Mouse (Mus musculus) embryonic stem cell, embryonic (primary cell): ENCODE measurements around the gene Lrrfip1.

Source experiments
- CTCF ChIA-PET, 4 experiments: fragments of 300-600 bp in 2 of 4; fragments of 350-600 bp in 2 of 4; sonication (Branson Sonifier 250); formaldehyde crosslinking; loops; one replicate each; lab custom pipeline; 2022; ENCODE audit warnings: inconsistent platforms in 2 of 4; lab: Charles Lee
- POLR2A ChIA-PET, 4 experiments: fragments of 300-600 bp in 2 of 4; fragments of 350-600 bp in 2 of 4; sonication (Branson Sonifier 250); formaldehyde crosslinking; loops; one replicate each; lab custom pipeline; 2022; ENCODE audit warnings: antibody characterized with exemption in 4 of 4, inconsistent platforms in 1 of 4; lab: Charles Lee

Gene Lrrfip1

DNA sequence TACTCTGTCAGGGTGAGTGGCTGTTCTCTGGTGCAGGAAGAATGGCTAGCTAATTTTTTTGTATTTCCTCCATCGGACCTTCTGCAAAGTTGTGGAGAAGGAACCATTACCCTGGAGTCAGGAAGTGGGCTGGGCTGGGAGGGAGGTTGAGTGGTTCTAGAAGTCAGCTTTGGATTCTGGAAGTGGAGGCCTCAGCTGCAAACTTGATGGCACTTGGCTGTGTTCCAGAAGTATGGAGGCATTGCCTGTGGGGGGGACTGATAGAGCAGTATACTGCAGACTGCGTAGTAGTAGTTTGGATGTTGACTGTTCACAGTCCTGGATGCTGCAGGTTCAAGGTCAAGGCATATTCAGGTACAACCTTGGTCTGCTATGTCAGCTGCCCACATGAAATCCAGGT, 12.2 kb downstream of the Lrrfip1 start:
- POLR2A ChIA-PET = interaction anchor here in 2 of 4 experiments (0.7 to 0.9 kb wide), 2 partner anchors 91 to 220 kb away, joined by 3 read pairs; no protein-coding TSS in a partner anchor
- CTCF ChIA-PET = interaction anchor here in 1 of 4 experiments (0.9 kb wide), 1 partner anchor 10 kb away, joined by 3 read pairs; no protein-coding TSS in a partner anchor

- ChIA-PET POLR2A (interaction anchor here in 2 of 4 experiments (0.7 to 0.9 kb wide), 2 partner anchors 10 to 90 kb away, joined by 3 read pairs; no protein-coding TSS in a partner anchor), CTCF (interaction anchor here in 1 of 4 experiments (0.6 kb wide), 1 partner anchor 1788 kb away, joined by 3 read pairs; no protein-coding TSS in a partner anchor)
Observed at GRCm38 (mm10) chr1:91011336-91011735, 12.8 kb downstream of the Lrrfip1 start.

DNA sequence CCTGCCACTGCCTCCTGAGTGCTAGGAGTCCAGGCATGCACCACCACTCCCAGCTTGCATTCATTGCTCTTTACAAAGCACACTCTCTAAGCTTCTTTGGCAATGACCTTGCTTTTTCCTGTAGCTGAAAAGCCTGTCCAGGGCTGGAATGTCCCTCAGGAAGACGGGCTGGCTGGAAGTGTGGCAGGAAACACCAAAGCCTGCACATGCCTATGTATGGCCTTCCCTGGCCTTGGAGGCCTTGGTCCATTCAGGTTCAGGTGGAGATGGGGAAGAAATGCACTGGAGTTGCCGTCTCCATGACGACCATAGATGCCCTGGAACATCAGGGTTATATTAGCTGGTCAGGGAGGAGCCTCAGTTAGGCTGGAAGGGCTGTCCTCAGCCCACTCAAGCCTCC, 15.3 kb downstream of the Lrrfip1 start:
- ChIA-PET CTCF (no interaction called here), POLR2A (interaction anchor here in 1 of 4 experiments (0.6 to 1.2 kb wide), 2 partner anchors 18 to 56 kb away, joined by 3 read pairs; no protein-coding TSS in a partner anchor)

GRCm38 (mm10) chr1:91015571-91015970, 17.0 kb downstream of the Lrrfip1 start:
- ChIA-PET POLR2A (interaction anchor here in 1 of 4 experiments (0.7 kb wide), 1 partner anchor 45 kb away, joined by 3 read pairs; no protein-coding TSS in a partner anchor), CTCF (no interaction called here)

DNA sequence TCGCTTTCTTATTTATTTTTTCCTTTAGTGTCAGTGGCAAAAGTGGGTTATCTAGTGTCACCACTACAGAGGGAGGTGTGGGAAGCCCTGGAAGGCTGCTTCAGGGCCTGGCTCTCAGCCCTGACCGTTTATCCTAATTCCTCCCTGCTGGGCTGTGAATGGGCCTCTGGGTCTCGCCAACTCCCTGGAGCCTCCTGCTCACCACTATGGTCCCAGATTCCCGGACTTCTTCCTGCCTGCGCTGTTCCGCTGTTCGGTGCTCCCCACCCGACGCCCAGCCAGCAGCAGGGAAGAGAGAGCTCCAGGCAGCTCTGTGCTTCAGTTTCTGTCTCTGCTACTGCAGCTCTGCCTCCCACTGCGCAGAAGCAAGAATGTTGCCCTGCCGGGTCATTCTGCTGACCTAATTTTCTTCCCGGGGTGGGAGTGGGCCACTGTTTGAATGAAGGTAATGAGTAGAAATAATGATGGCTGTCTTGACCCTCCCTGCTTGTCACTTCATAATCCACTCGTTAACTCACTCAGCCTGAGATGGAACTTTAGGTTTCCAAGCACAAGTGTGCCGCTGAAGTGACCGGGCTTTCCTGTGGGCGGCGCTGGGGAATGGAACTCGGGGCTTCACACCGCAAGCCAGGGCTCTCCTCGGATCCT, 18.7 kb downstream of the Lrrfip1 start:
- ChIA-PET POLR2A (interaction anchor here in 1 of 4 experiments (0.8 kb wide), 1 partner anchor 25 kb away, joined by 3 read pairs; no protein-coding TSS in a partner anchor), CTCF (interaction anchor here in 2 of 4 experiments (0.6 to 1.7 kb wide), 3 partner anchors 43 to 222 kb away, joined by 3 to 5 read pairs (median 3); no protein-coding TSS in a partner anchor)

GRCm38 (mm10) chr1:91019346-91019745, 20.8 kb downstream of the Lrrfip1 start:
- CTCF ChIA-PET = no interaction called here
- POLR2A ChIA-PET = no interaction called here

- ChIA-PET CTCF (interaction anchor here in 2 of 4 experiments (0.7 to 1.4 kb wide), 3 partner anchors 11 to 93 kb away, joined by 3 read pairs; no protein-coding TSS in a partner anchor), POLR2A (interaction anchor here in 1 of 4 experiments (0.7 to 0.8 kb wide), 2 partner anchors 48 to 201 kb away, joined by 3 to 4 read pairs; no protein-coding TSS in a partner anchor)
Observed at GRCm38 (mm10) chr1:91021304-91021703, 22.8 kb downstream of the Lrrfip1 start.

GRCm38 (mm10) chr1:91022157-91022895, 23.8 kb downstream of the Lrrfip1 start:
- ChIA-PET CTCF (interaction anchor here in 3 of 4 experiments (0.6 to 2.0 kb wide), 4 partner anchors 49 to 94 kb away, joined by 3 to 5 read pairs (median 3); no protein-coding TSS in a partner anchor), POLR2A (interaction anchor here in 2 of 4 experiments (0.5 to 0.8 kb wide), 3 partner anchors 11 to 202 kb away, joined by 3 to 4 read pairs (median 3); no protein-coding TSS in a partner anchor)

- CTCF ChIA-PET = interaction anchor here in 1 of 4 experiments (2.0 kb wide), 1 partner anchor 50 kb away, joined by 5 read pairs; no protein-coding TSS in a partner anchor
- POLR2A ChIA-PET = no interaction called here
Observed at GRCm38 (mm10) chr1:91023230-91023629, 24.7 kb downstream of the Lrrfip1 start.

- ChIA-PET CTCF (no interaction called here), POLR2A (no interaction called here)
Observed at GRCm38 (mm10) chr1:91023960-91024359, 25.4 kb downstream of the Lrrfip1 start.

GRCm38 (mm10) chr1:91024464-91024863, 25.9 kb downstream of the Lrrfip1 start:
- ChIA-PET POLR2A (interaction anchor here in 2 of 4 experiments (0.6 to 1.2 kb wide), 2 partner anchors 14 to 28 kb away, joined by 3 read pairs; no protein-coding TSS in a partner anchor), CTCF (no interaction called here)

- ChIA-PET POLR2A (no interaction called here), CTCF (no interaction called here)
Observed at GRCm38 (mm10) chr1:91026945-91027344, 28.4 kb downstream of the Lrrfip1 start.

- CTCF ChIA-PET = no interaction called here
Observed at GRCm38 (mm10) chr1:91030383-91030782, 31.8 kb downstream of the Lrrfip1 start.

DNA sequence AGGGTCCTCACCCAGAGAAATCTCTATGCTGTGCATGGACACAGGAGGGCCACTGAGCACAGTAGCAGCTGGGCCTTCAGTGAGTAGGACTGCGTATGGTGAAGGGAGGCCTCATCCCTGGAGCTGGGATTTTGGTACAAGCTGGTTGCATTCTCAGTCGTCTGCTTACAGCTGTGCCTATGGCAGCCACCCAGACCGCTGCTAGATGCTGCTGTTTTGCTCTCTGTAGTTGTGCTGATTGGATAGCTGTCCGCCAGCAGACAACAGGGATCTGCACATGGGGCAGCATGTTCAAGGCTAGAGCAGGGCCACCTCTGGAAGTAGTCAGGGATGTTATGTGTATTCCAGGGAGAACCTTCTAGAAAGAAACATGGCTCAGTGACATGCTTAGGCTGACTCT, 33.0 kb downstream of the Lrrfip1 start:
- ChIA-PET POLR2A (interaction anchor here in 1 of 4 experiments (1.0 kb wide), 1 partner anchor 17 kb away, joined by 3 read pairs; no protein-coding TSS in a partner anchor), CTCF (interaction anchor here in 2 of 4 experiments (0.6 to 0.7 kb wide), 2 partner anchors 55 to 59 kb away, joined by 3 read pairs; no protein-coding TSS in a partner anchor)

More at GRCm38 (mm10) chr1:91030383-91030782, 31.8 kb downstream of the Lrrfip1 start:
- POLR2A ChIA-PET = no interaction called here

DNA sequence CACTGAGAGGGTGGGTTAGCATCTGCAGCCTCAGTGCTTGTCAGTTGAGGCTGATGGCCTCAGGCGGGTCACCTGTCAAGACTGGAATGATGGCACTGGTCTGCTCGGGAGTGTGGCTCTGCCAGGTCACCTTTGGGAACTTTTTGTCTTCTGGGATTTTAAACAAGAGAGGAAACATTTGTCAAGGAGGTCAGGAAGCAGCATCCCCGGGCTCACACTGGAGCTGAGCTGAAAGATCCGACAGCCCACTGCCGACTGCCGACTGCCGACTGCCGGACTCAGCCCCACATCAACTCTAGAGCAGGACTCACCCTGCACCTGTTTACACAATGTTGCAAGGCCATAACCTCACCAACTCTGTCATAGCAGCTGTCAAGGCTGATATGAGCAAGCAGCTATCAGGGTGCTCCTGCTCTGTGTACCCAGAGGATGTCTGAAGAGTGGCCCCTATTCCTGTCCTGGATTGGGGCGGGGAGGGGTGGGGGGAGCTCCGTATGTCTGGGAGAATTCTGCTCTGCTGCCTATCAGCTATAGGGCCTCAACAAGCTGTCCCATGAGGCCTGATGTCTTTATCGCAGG, 33.9 kb downstream of the Lrrfip1 start:
- POLR2A ChIA-PET = no interaction called here
- CTCF ChIA-PET = no interaction called here

DNA sequence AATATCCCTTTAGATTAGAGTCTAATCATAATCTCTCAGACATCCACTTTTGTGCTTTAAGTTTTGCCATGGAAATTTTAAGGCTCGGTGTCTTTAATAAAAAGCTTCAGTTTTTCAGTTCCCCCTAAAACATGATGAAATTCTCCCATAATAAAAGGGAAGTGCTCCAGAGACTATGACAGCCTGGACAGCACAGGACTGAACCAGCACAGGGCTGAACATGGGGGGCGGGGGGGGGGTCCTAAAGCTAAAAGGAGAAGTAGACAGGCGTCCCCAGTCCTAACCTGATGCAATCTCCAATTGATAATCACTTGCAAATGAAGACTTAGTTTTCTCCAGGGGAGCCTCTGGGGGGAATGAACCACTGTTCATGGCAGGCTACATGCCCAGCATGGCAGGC, 36.0 kb downstream of the Lrrfip1 start:
- ChIA-PET CTCF (no interaction called here), POLR2A (interaction anchor here in 1 of 4 experiments (1.0 kb wide), 1 partner anchor 215 kb away, joined by 3 read pairs; no protein-coding TSS in a partner anchor)

- ChIA-PET POLR2A (interaction anchor here in 1 of 4 experiments (1.0 kb wide), 1 partner anchor 214 kb away, joined by 3 read pairs; no protein-coding TSS in a partner anchor), CTCF (no interaction called here)
Observed at GRCm38 (mm10) chr1:91035266-91035665, 36.7 kb downstream of the Lrrfip1 start.

- ChIA-PET POLR2A (interaction anchor here in 1 of 4 experiments (0.8 kb wide), 1 partner anchor 212 kb away, joined by 3 read pairs; no protein-coding TSS in a partner anchor), CTCF (interaction anchor here in 1 of 4 experiments (0.6 to 0.8 kb wide), 2 partner anchors 64 to 138 kb away, joined by 3 to 8 read pairs; no protein-coding TSS in a partner anchor)
Observed at GRCm38 (mm10) chr1:91037213-91037612, 38.7 kb downstream of the Lrrfip1 start.
